Mouse (Mus musculus) layer of hippocampus, adult 18-20 months (tissue): ENCODE results near the gene Jchain. TPM values are rescaled to one million over a fixed set of nuclear protein-coding genes. Genes with fewer than 3 reads are reported as not detected.

Source experiments
- DNase-seq, 2 experiments: peaks; one replicate each; pipeline ENCODE4 v3.0.0; 2022; ENCODE audit warnings: low spot score in 2 of 2
- total RNA-seq, 2 experiments: library from RNA; stranded (reverse); gene quantifications; 2 replicates each; pipeline ENCODE4 v1.2.3; 2021

The Jchain gene
- total RNA-seq, 2 experiments from 2014 or later, result 0.28 to 0.37 TPM

- DNase-seq, result no peak
Measured at GRCm38 (mm10) chr5:88530908-88531307, 3.2 kb upstream of the Jchain start.

GRCm38 (mm10) chr5:88519232-88519631, 8.5 kb downstream of the Jchain start:
- peak in 1 of 2 experiments; percentile 45 for DNase-seq

- DNase-seq, result no peak
Measured at GRCm38 (mm10) chr5:88508990-88509389, 18.7 kb downstream of the Jchain start.

- no peak for DNase-seq
Measured at GRCm38 (mm10) chr5:88508555-88508954, 19.1 kb downstream of the Jchain start.

- no peak for DNase-seq
Measured at GRCm38 (mm10) chr5:88499781-88500180, 27.9 kb downstream of the Jchain start.

- DNase-seq, result no peak
Measured at GRCm38 (mm10) chr5:88491111-88491510, 36.6 kb downstream of the Jchain start.

GRCm38 (mm10) chr5:88489004-88489403, 38.7 kb downstream of the Jchain start:
- DNase-seq, result no peak

- no peak for DNase-seq
Measured at GRCm38 (mm10) chr5:88487675-88488074, 40.0 kb downstream of the Jchain start, which contains the start of gene Enam. Gene Enam (plus strand): TSS chr5:88487975.

Other genes with a start within 250 kb of the Jchain start
- not detected for gene Prol1, start 210.6 kb downstream of the Jchain start, total RNA-seq
- not detected for gene Amtn, start 151.8 kb downstream of the Jchain start, total RNA-seq
- gene Ambn, start 71.9 kb downstream of the Jchain start, total RNA-seq, result not detected
- not detected for gene Enam, start 39.9 kb downstream of the Jchain start, total RNA-seq
- gene Utp3, start 26.6 kb upstream of the Jchain start, total RNA-seq, result 10 to 100 TPM; 29.3 to 30.5 TPM
- 100 to 1,000 TPM; 159 to 169 TPM for gene Rufy3, start 37.1 kb upstream of the Jchain start, total RNA-seq
- gene Grsf1, start 148.3 kb upstream of the Jchain start, total RNA-seq, result 10 to 100 TPM; 91.8 to 99.3 TPM
- 10 to 100 TPM; 25.4 to 26.8 TPM for gene Mob1b, start 193.0 kb upstream of the Jchain start, total RNA-seq
- gene Dck, start 237.1 kb upstream of the Jchain start, total RNA-seq, result 10 to 100 TPM; 12.1 to 12.5 TPM